Mouse (Mus musculus) liver, postnatal 0 days (tissue): ENCODE measurements around the gene Speg.

Experiments
- CTCF ChIP-seq: sonication (generic); IDR thresholded peaks from 2 replicates; pipeline ENCODE4 v1.5.1; 2016; ENCODE audit warnings: antibody characterized with exemption, low read depth
- EP300 ChIP-seq: IDR thresholded peaks from 2 replicates; pipeline ENCODE4 v1.6.1; 2016; ENCODE audit warnings: antibody characterized with exemption, low read depth, mild to moderate bottlenecking

GRCm38 (mm10) chr1:75361123-75361522 lies 14.0 kb upstream of the Speg start:
- no peak for TF ChIP-seq CTCF
- TF ChIP-seq EP300 = no peak
